Mouse (Mus musculus) midbrain, embryonic 10.5 days (tissue): ENCODE measurements around the gene Gcnt7. TPM values are rescaled to one million over a fixed set of nuclear protein-coding genes. Genes with fewer than 3 reads are reported as not detected.
A peak's percentile ranks its signal among the peaks of the same experiment; 100 is the strongest.

Experiments used
- DNase-seq: peaks from one replicate; pipeline ENCODE4 v3.0.0-alpha.2; 2017; ENCODE audit warnings: low spot score
- H3K27ac ChIP-seq: fragments of 300-500 bp; sonication (generic); replicated peaks from 2 replicates; pipeline ENCODE4 v1.5.1; 2016; ENCODE audit warnings: mild to moderate bottlenecking
- H3K27me3 ChIP-seq: fragments of 300-500 bp; sonication (generic); 2 replicates; pipeline ENCODE4 v1.6.1; 2016; ENCODE audit warnings: low read depth, mild to moderate bottlenecking; ENCODE audit not compliant: poor library complexity, severe bottlenecking
- H3K36me3 ChIP-seq: fragments of 300-500 bp; sonication (generic); 2 replicates; pipeline ENCODE4 v1.6.1; 2016; ENCODE audit warnings: mild to moderate bottlenecking, moderate library complexity
- H3K4me1 ChIP-seq: fragments of 300-500 bp; sonication (generic); 2 replicates; pipeline ENCODE4 v1.6.1; 2016
- H3K4me3 ChIP-seq: fragments of 300-500 bp; sonication (generic); 2 replicates; pipeline ENCODE4 v1.5.1; 2016; ENCODE audit warnings: mild to moderate bottlenecking, moderate library complexity
- H3K9me3 ChIP-seq: fragments of 300-500 bp; sonication (generic); replicated peaks from 2 replicates; pipeline ENCODE4 v1.6.1; 2016; ENCODE audit warnings: mild to moderate bottlenecking
- WGBS: fragments of 180-500 bp; shearing (Covaris S2); methylation state at CpG from one replicate; pipeline ENCODE4 v1.1.7; 2016; 5-methylcytosine and 5-hydroxymethylcytosine counted together
- polyA plus RNA-seq: library from polyadenylated mRNA; unstranded; fragments of >200 nt; fragmentation: Nextera tagmentation; extraction: Ambion mirVana; gene quantifications from 2 replicates; pipeline ENCODE4 v1.2.1, GENCODE M21; 2016

Gene Gcnt7
- polyA plus RNA-seq, 1 experiment from 2014 or later = 1.7 TPM

GRCm38 (mm10) chr2:172448329-172448728, 10.1 kb downstream of the Gcnt7 start:
- Histone ChIP-seq H3K27ac (no peak overlapping the region), H3K4me1 (no peaks in the 10 kb centered on the region), H3K9me3 (no peaks in the 10 kb centered on the region), H3K36me3 (peaks cover 87% of the 10 kb centered on the region), H3K27me3 (no peaks in the 10 kb centered on the region), H3K4me3 (no peak overlapping the region)
- no peak for DNase-seq
- WGBS = 96% methylated on average over 4 of the region's 4 CpGs

- H3K27ac ChIP-seq = no peak overlapping the region
- H3K4me1 ChIP-seq = no peaks in the 10 kb centered on the region
- 90% methylated on average over 6 of the region's 6 CpGs for WGBS
- H3K4me3 ChIP-seq = no peak overlapping the region
- H3K9me3 ChIP-seq = no peaks in the 10 kb centered on the region
- H3K27me3 ChIP-seq = no peaks in the 10 kb centered on the region
- peaks cover 77% of the 10 kb centered on the region for H3K36me3 ChIP-seq
- DNase-seq = no peak
These were observed 11.1 kb downstream of the Gcnt7 start for GRCm38 (mm10) chr2:172447317-172447716.

- H3K36me3 ChIP-seq = peaks cover 61% of the 10 kb centered on the region
- 94% methylated on average over 4 of the region's 4 CpGs for WGBS
These were observed 12.8 kb downstream of the Gcnt7 start for GRCm38 (mm10) chr2:172445617-172446016.

GRCm38 (mm10) chr2:172441176-172441575, 17.2 kb downstream of the Gcnt7 start:
- Histone ChIP-seq H3K27me3 (no peaks in the 10 kb centered on the region), H3K4me3 (peak overlapping the region; percentile 83), H3K9me3 (no peaks in the 10 kb centered on the region), H3K27ac (no peak overlapping the region), H3K36me3 (peaks cover 17% of the 10 kb centered on the region), H3K4me1 (peaks cover 21% of the 10 kb centered on the region)
- WGBS = 36% methylated on average over 6 of the region's 6 CpGs
- no peak for DNase-seq

More at GRCm38 (mm10) chr2:172445617-172446016, 12.8 kb downstream of the Gcnt7 start:
- H3K9me3 ChIP-seq = no peaks in the 10 kb centered on the region
- H3K4me1 ChIP-seq = peaks cover 13% of the 10 kb centered on the region
- no peak overlapping the region for H3K4me3 ChIP-seq
- H3K27ac ChIP-seq = no peak overlapping the region
- H3K27me3 ChIP-seq = no peaks in the 10 kb centered on the region
- no peak for DNase-seq

GRCm38 (mm10) chr2:172440640-172441005, 17.8 kb downstream of the Gcnt7 start:
- WGBS = under 1% methylated on average over 21 of the region's 21 CpGs
- peak overlapping the region; percentile 79 for H3K27ac ChIP-seq

GRCm38 (mm10) chr2:172439843-172440639, 18.4 kb downstream of the Gcnt7 start, which contains the start of gene Rtf2:
Gene Rtf2 (plus strand): TSS chr2:172440556.
- WGBS = 3% methylated on average over 35 of the region's 35 CpGs
- Histone ChIP-seq H3K36me3 (peaks cover 6% of the 10 kb centered on the region), H3K9me3 (no peaks in the 10 kb centered on the region), H3K27ac (peak within 1 kb of the TSS; percentile 79), H3K27me3 (no peaks in the 10 kb centered on the region), H3K4me1 (peaks cover 21% of the 10 kb centered on the region), H3K4me3 (peak within 1 kb of the TSS; percentile 83)
- peak; percentile 99 for DNase-seq

More at GRCm38 (mm10) chr2:172440640-172441005, 17.8 kb downstream of the Gcnt7 start:
- Histone ChIP-seq H3K4me1 (peaks cover 21% of the 10 kb centered on the region), H3K27me3 (no peaks in the 10 kb centered on the region), H3K36me3 (peaks cover 11% of the 10 kb centered on the region), H3K9me3 (no peaks in the 10 kb centered on the region), H3K4me3 (peak overlapping the region; percentile 83)
- no peak for DNase-seq

- DNase-seq = no peak
- Histone ChIP-seq H3K27ac (no peak overlapping the region), H3K36me3 (no peaks in the 10 kb centered on the region), H3K27me3 (no peaks in the 10 kb centered on the region), H3K4me3 (no peak overlapping the region), H3K4me1 (peaks cover 21% of the 10 kb centered on the region), H3K9me3 (no peaks in the 10 kb centered on the region)
- 73% methylated on average over 16 of the region's 16 CpGs for WGBS
These were observed 20.9 kb downstream of the Gcnt7 start for GRCm38 (mm10) chr2:172437371-172437952.

GRCm38 (mm10) chr2:172433746-172434145, 24.6 kb downstream of the Gcnt7 start:
- Histone ChIP-seq H3K27me3 (no peaks in the 10 kb centered on the region), H3K27ac (no peak overlapping the region), H3K9me3 (no peaks in the 10 kb centered on the region), H3K4me1 (no peaks in the 10 kb centered on the region), H3K36me3 (no peaks in the 10 kb centered on the region), H3K4me3 (no peak overlapping the region)
- WGBS = 52% methylated on average over 5 of the region's 5 CpGs
- no peak for DNase-seq

- no peaks in the 10 kb centered on the region for H3K9me3 ChIP-seq
These were observed 27.8 kb downstream of the Gcnt7 start for GRCm38 (mm10) chr2:172430609-172431008.

GRCm38 (mm10) chr2:172418208-172418607, 40.2 kb downstream of the Gcnt7 start:
- Histone ChIP-seq H3K36me3 (no peaks in the 10 kb centered on the region), H3K27ac (no peak overlapping the region), H3K4me1 (peaks cover 13% of the 10 kb centered on the region), H3K4me3 (no peak overlapping the region), H3K9me3 (no peaks in the 10 kb centered on the region), H3K27me3 (no peaks in the 10 kb centered on the region)
- DNase-seq = no peak
- WGBS = 90% methylated on average over 5 of the region's 5 CpGs

More at GRCm38 (mm10) chr2:172430609-172431008, 27.8 kb downstream of the Gcnt7 start:
- WGBS = 91% methylated on average over 1 of the region's 1 CpGs
- Histone ChIP-seq H3K27ac (no peak overlapping the region), H3K36me3 (no peaks in the 10 kb centered on the region), H3K27me3 (no peaks in the 10 kb centered on the region), H3K4me3 (no peak overlapping the region), H3K4me1 (no peaks in the 10 kb centered on the region)
- no peak for DNase-seq

- H3K27ac ChIP-seq = no peak overlapping the region
- no peaks in the 10 kb centered on the region for H3K36me3 ChIP-seq
- peaks cover 26% of the 10 kb centered on the region for H3K4me1 ChIP-seq
- no peak overlapping the region for H3K4me3 ChIP-seq
- DNase-seq = no peak
- H3K9me3 ChIP-seq = no peaks in the 10 kb centered on the region
- WGBS = 92% methylated on average over 5 of the region's 5 CpGs
- H3K27me3 ChIP-seq = no peaks in the 10 kb centered on the region
These were observed 41.5 kb downstream of the Gcnt7 start for GRCm38 (mm10) chr2:172416876-172417275.

- no peak overlapping the region for H3K4me3 ChIP-seq
- no peak for DNase-seq
- no peaks in the 10 kb centered on the region for H3K27me3 ChIP-seq
- H3K4me1 ChIP-seq = peaks cover 29% of the 10 kb centered on the region
- no peaks in the 10 kb centered on the region for H3K36me3 ChIP-seq
- H3K27ac ChIP-seq = no peak overlapping the region
- no peaks in the 10 kb centered on the region for H3K9me3 ChIP-seq
- WGBS = 57% methylated on average over 12 of the region's 12 CpGs
These were observed 42.2 kb downstream of the Gcnt7 start for GRCm38 (mm10) chr2:172416218-172416617.

GRCm38 (mm10) chr2:172413894-172414293, 44.5 kb downstream of the Gcnt7 start:
- H3K4me1 ChIP-seq = peaks cover 30% of the 10 kb centered on the region
- peak overlapping the region; percentile 67; the same call in 1 of the 2 replicates for H3K27ac ChIP-seq
- no peaks in the 10 kb centered on the region for H3K36me3 ChIP-seq
- no peak for DNase-seq
- no peaks in the 10 kb centered on the region for H3K27me3 ChIP-seq
- no peaks in the 10 kb centered on the region for H3K9me3 ChIP-seq
- WGBS = 49% methylated on average over 5 of the region's 5 CpGs
- no peak overlapping the region for H3K4me3 ChIP-seq
